Mouse (Mus musculus) mesoderm, embryonic 11.5 days (tissue): Measurements from ENCODE around the gene Wdfy3.

Source experiments
- DNase-seq: peaks from one replicate; pipeline ENCODE4 v3.0.0-alpha.2; 2012; ENCODE audit warnings: low read depth, low spot score

The Wdfy3 gene

GRCm38 (mm10) chr5:101785921-101786614 is 283.7 kb downstream of the Wdfy3 start:
- DNase-seq = no peak

GRCm38 (mm10) chr5:101784787-101785186 is 284.9 kb downstream of the Wdfy3 start:
- DNase-seq = no peak

- no peak for DNase-seq
Measured at GRCm38 (mm10) chr5:101784328-101784727, 285.4 kb downstream of the Wdfy3 start.
